Mouse (Mus musculus) left cerebral cortex, postnatal 4 days (tissue): Measurements from ENCODE around the gene Crim1. TPM values are rescaled to one million over a fixed set of nuclear protein-coding genes. Genes with fewer than 3 reads are reported as not detected.

Experiments used
- DNase-seq: peaks from one replicate; pipeline ENCODE4 v3.0.0-alpha.2; 2022
- intact Hi-C: fragments of 180-260 bp; cut with DNase I; formaldehyde crosslinking; loops from one replicate; pipeline ENCODE4 v1.15.1; 2025
- total RNA-seq, 2 experiments: library from RNA; stranded (reverse); gene quantifications; 2 replicates each; pipeline ENCODE4 v1.2.3; 2021

Crim1 gene
- total RNA-seq, 2 experiments from 2014 or later: 60.1 to 71.5 TPM

- no peak for DNase-seq
- intact Hi-C loops: loop anchor here (10.0 kb wide), 1 partner anchor 398 kb away; no protein-coding TSS in a partner anchor
These were observed 7.2 kb downstream of the Crim1 start for GRCm38 (mm10) chr17:78207246-78207645.

- DNase-seq: no peak
- intact Hi-C loops: loop anchor here (10.0 kb wide), 1 partner anchor 396 kb away; no protein-coding TSS in a partner anchor
These were observed 8.8 kb downstream of the Crim1 start for GRCm38 (mm10) chr17:78208805-78209204.

- intact Hi-C loops: loop anchor here (10.0 kb wide), 1 partner anchor 395 kb away; no protein-coding TSS in a partner anchor
These were observed 9.6 kb downstream of the Crim1 start for GRCm38 (mm10) chr17:78209646-78210045.

GRCm38 (mm10) chr17:78211881-78212280, 11.8 kb downstream of the Crim1 start:
- no peak for DNase-seq
- intact Hi-C loops: no loop called here

More at GRCm38 (mm10) chr17:78209646-78210045, 9.6 kb downstream of the Crim1 start:
- no peak for DNase-seq

GRCm38 (mm10) chr17:78213128-78213527, 13.1 kb downstream of the Crim1 start:
- DNase-seq: no peak
- intact Hi-C loops: no loop called here

GRCm38 (mm10) chr17:78216526-78216925, 16.5 kb downstream of the Crim1 start:
- intact Hi-C loops: no loop called here
- no peak for DNase-seq

GRCm38 (mm10) chr17:78217406-78217805, 17.4 kb downstream of the Crim1 start:
- no peak for DNase-seq
- intact Hi-C loops: no loop called here

GRCm38 (mm10) chr17:78218506-78219232, 18.6 kb downstream of the Crim1 start:
- intact Hi-C loops: no loop called here
- DNase-seq: no peak

GRCm38 (mm10) chr17:78221007-78221642, 21.1 kb downstream of the Crim1 start:
- intact Hi-C loops: no loop called here
- DNase-seq: peak; percentile 46

GRCm38 (mm10) chr17:78221860-78222259, 21.8 kb downstream of the Crim1 start:
- no peak for DNase-seq
- intact Hi-C loops: no loop called here

GRCm38 (mm10) chr17:78223988-78224387, 23.9 kb downstream of the Crim1 start:
- intact Hi-C loops: no loop called here
- no peak for DNase-seq

- intact Hi-C loops: no loop called here
- DNase-seq: no peak
These were observed 25.5 kb downstream of the Crim1 start for GRCm38 (mm10) chr17:78225547-78225946.

GRCm38 (mm10) chr17:78227211-78227610, 27.2 kb downstream of the Crim1 start:
- DNase-seq: no peak
- intact Hi-C loops: no loop called here

- DNase-seq: no peak
- intact Hi-C loops: no loop called here
These were observed 31.5 kb downstream of the Crim1 start for GRCm38 (mm10) chr17:78231567-78231966.

- DNase-seq: no peak
- intact Hi-C loops: no loop called here
These were observed 32.7 kb downstream of the Crim1 start for GRCm38 (mm10) chr17:78232703-78233102.

- DNase-seq: peak; percentile 11
- intact Hi-C loops: no loop called here
These were observed 33.8 kb downstream of the Crim1 start for GRCm38 (mm10) chr17:78233873-78234272.

- no peak for DNase-seq
- intact Hi-C loops: no loop called here
These were observed 36.1 kb downstream of the Crim1 start for GRCm38 (mm10) chr17:78236126-78236525.

GRCm38 (mm10) chr17:78237954-78238353, 37.9 kb downstream of the Crim1 start:
- DNase-seq: peak; percentile 62
- intact Hi-C loops: no loop called here

- DNase-seq: no peak
- intact Hi-C loops: no loop called here
These were observed 40.1 kb downstream of the Crim1 start for GRCm38 (mm10) chr17:78240161-78240560.

GRCm38 (mm10) chr17:78241238-78241637, 41.2 kb downstream of the Crim1 start:
- intact Hi-C loops: no loop called here
- no peak for DNase-seq

GRCm38 (mm10) chr17:78244752-78245151, 44.7 kb downstream of the Crim1 start:
- no peak for DNase-seq
- intact Hi-C loops: no loop called here

GRCm38 (mm10) chr17:78245444-78245843, 45.4 kb downstream of the Crim1 start:
- no peak for DNase-seq
- intact Hi-C loops: no loop called here
